Mouse (Mus musculus) forebrain, embryonic 14.5 days (tissue): Measurements from ENCODE around the gene Cbs. TPM values are rescaled to one million over a fixed set of nuclear protein-coding genes. Genes with fewer than 3 reads are reported as not detected.
A peak's percentile ranks its signal among the peaks of the same experiment; 100 is the strongest.

Experiments used
- ATAC-seq: fragments of 200-750 bp; cut with Nextera tagmentation; 2 replicates; pipeline ENCODE4 v1.8.0; 2017; ENCODE audit warnings: mild to moderate bottlenecking, moderate library complexity
- DNase-seq: peaks from one replicate; pipeline ENCODE4 v3.0.0-alpha.2; 2015; ENCODE audit warnings: low spot score
- H3K27ac ChIP-seq: fragments of 300-500 bp; sonication (generic); 2 replicates; pipeline ENCODE4 v1.5.1; 2014; ENCODE audit warnings: low read depth, mild to moderate bottlenecking, control low read depth, low read length, moderate library complexity
- H3K27me3 ChIP-seq: fragments of 300-500 bp; sonication (generic); replicated peaks from 2 replicates; pipeline ENCODE4 v1.6.1; 2014; ENCODE audit warnings: low read length, control low read depth, mixed read lengths; ENCODE audit not compliant: control insufficient read depth, insufficient read depth
- H3K36me3 ChIP-seq: fragments of 300-500 bp; sonication (generic); 2 replicates; pipeline ENCODE4 v1.6.1; 2014; ENCODE audit warnings: low read length, control low read depth; ENCODE audit not compliant: control insufficient read depth, insufficient read depth
- H3K4me1 ChIP-seq: fragments of 300-500 bp; sonication (generic); 2 replicates; pipeline ENCODE4 v1.6.1; 2014; ENCODE audit warnings: antibody characterized with exemption, low read length, control low read depth; ENCODE audit not compliant: control insufficient read depth, insufficient read depth
- H3K4me2 ChIP-seq: fragments of 300-500 bp; sonication (generic); 2 replicates; pipeline ENCODE4 v1.6.1; 2014; ENCODE audit warnings: mild to moderate bottlenecking, control low read depth, low read length
- H3K4me3 ChIP-seq: fragments of 300-500 bp; sonication (generic); 2 replicates; pipeline ENCODE4 v1.5.1; 2014; ENCODE audit warnings: low read depth, low read length, control low read depth
- H3K9ac ChIP-seq: fragments of 300-500 bp; sonication (generic); 2 replicates; pipeline ENCODE4 v1.6.1; 2014; ENCODE audit warnings: mild to moderate bottlenecking, low read length, control low read depth, moderate library complexity
- H3K9me3 ChIP-seq: fragments of 300-500 bp; sonication (generic); replicated peaks from 2 replicates; pipeline ENCODE4 v1.6.1; 2016; ENCODE audit warnings: low read length, control low read depth, mixed read lengths; ENCODE audit not compliant: control insufficient read depth
- WGBS: fragments of 180-500 bp; shearing (Covaris S2); extraction: QIAGEN DNeasy Blood & Tissue Kit; methylation state at CpG from one replicate; pipeline ENCODE4 v1.1.7; 2014; 5-methylcytosine and 5-hydroxymethylcytosine counted together
- polyA plus RNA-seq: library from polyadenylated mRNA; unstranded; fragments of >200 nt; fragmentation: Nextera tagmentation; extraction: Ambion mirVana; gene quantifications from 2 replicates; pipeline ENCODE4 v1.2.1, GENCODE M21; 2014

Cbs gene
- polyA plus RNA-seq, 1 experiment from 2014 or later, result 5.6 TPM

- no peaks in the 10 kb centered on the region for H3K36me3 ChIP-seq
- no peaks in the 10 kb centered on the region for H3K27me3 ChIP-seq
- H3K27ac ChIP-seq, result no peak overlapping the region
- H3K4me3 ChIP-seq, result no peak overlapping the region
- ATAC-seq (no peak), DNase-seq (no peak)
- no peak overlapping the region for H3K9ac ChIP-seq
- H3K4me1 ChIP-seq, result no peaks in the 10 kb centered on the region
- WGBS, result 15% methylated on average over 11 of the region's 11 CpGs
- no peaks in the 10 kb centered on the region for H3K9me3 ChIP-seq
- no peak overlapping the region for H3K4me2 ChIP-seq
These were observed 33.1 kb upstream of the Cbs start for GRCm38 (mm10) chr17:31670163-31670562.

GRCm38 (mm10) chr17:31668306-31668705 lies 31.3 kb upstream of the Cbs start:
- Histone ChIP-seq H3K36me3 (no peaks in the 10 kb centered on the region), H3K4me3 (no peak overlapping the region), H3K4me2 (no peak overlapping the region), H3K9ac (no peak overlapping the region), H3K27ac (no peak overlapping the region), H3K9me3 (no peaks in the 10 kb centered on the region), H3K4me1 (no peaks in the 10 kb centered on the region), H3K27me3 (no peaks in the 10 kb centered on the region)
- ATAC-seq, result no peak
- WGBS, result 75% methylated on average over 9 of the region's 9 CpGs
- no peak for DNase-seq

- Histone ChIP-seq H3K9me3 (no peaks in the 10 kb centered on the region), H3K36me3 (no peaks in the 10 kb centered on the region), H3K27me3 (no peaks in the 10 kb centered on the region), H3K4me2 (no peak overlapping the region), H3K27ac (no peak overlapping the region), H3K4me3 (no peak overlapping the region), H3K4me1 (no peaks in the 10 kb centered on the region), H3K9ac (no peak overlapping the region)
- ATAC-seq (peak; percentile 77), DNase-seq (peak; percentile 83)
- 18% methylated on average over 4 of the region's 4 CpGs for WGBS
These were observed 27.7 kb upstream of the Cbs start for GRCm38 (mm10) chr17:31664760-31665159.

GRCm38 (mm10) chr17:31662855-31663254 lies 25.8 kb upstream of the Cbs start:
- no peak overlapping the region for H3K27ac ChIP-seq
- no peak overlapping the region for H3K4me2 ChIP-seq
- H3K27me3 ChIP-seq, result no peaks in the 10 kb centered on the region
- H3K9ac ChIP-seq, result no peak overlapping the region
- ATAC-seq (no peak), DNase-seq (no peak)
- H3K4me1 ChIP-seq, result peaks cover 3% of the 10 kb centered on the region; the same call in 1 of the 2 replicates
- no peaks in the 10 kb centered on the region for H3K9me3 ChIP-seq
- H3K4me3 ChIP-seq, result no peak overlapping the region
- H3K36me3 ChIP-seq, result no peaks in the 10 kb centered on the region

- H3K27me3 ChIP-seq, result no peaks in the 10 kb centered on the region
- ATAC-seq (no peak), DNase-seq (peak; percentile 53)
- H3K9me3 ChIP-seq, result no peaks in the 10 kb centered on the region
- H3K36me3 ChIP-seq, result peaks cover 5% of the 10 kb centered on the region
- H3K4me2 ChIP-seq, result no peak overlapping the region
- no peak overlapping the region for H3K4me3 ChIP-seq
- peaks cover 11% of the 10 kb centered on the region for H3K4me1 ChIP-seq
- no peak overlapping the region; the same call in 1 of the 2 replicates for H3K27ac ChIP-seq
- WGBS, result 65% methylated on average over 8 of the region's 8 CpGs
- no peak overlapping the region for H3K9ac ChIP-seq
These were observed 23.7 kb upstream of the Cbs start for GRCm38 (mm10) chr17:31660661-31661250.

GRCm38 (mm10) chr17:31658468-31659185 lies 21.6 kb upstream of the Cbs start, which contains the start of gene U2af1:
Gene U2af1, minus strand, starts transcription at chr17:31658892.
- H3K4me2 ChIP-seq, result peak within 1 kb of the TSS; percentile 90
- ATAC-seq, result peak; percentile 99
- peak within 1 kb of the TSS; percentile 98 for H3K4me3 ChIP-seq
- peak within 1 kb of the TSS; percentile 89 for H3K27ac ChIP-seq
- H3K4me1 ChIP-seq, result peaks cover 11% of the 10 kb centered on the region
- DNase-seq, result peak; percentile 99
- WGBS, result under 1% methylated on average over 73 of the region's 77 CpGs
- H3K9ac ChIP-seq, result peak within 1 kb of the TSS; percentile 94
- no peaks in the 10 kb centered on the region for H3K9me3 ChIP-seq
- H3K36me3 ChIP-seq, result peaks cover 21% of the 10 kb centered on the region
- no peaks in the 10 kb centered on the region for H3K27me3 ChIP-seq

- Histone ChIP-seq H3K27me3 (no peaks in the 10 kb centered on the region), H3K9ac (peak overlapping the region; percentile 94), H3K4me2 (peak overlapping the region; percentile 90), H3K9me3 (no peaks in the 10 kb centered on the region), H3K4me3 (peak overlapping the region; percentile 98), H3K27ac (peak overlapping the region; percentile 78; the same call in 1 of the 2 replicates), H3K36me3 (peaks cover 27% of the 10 kb centered on the region), H3K4me1 (peaks cover 11% of the 10 kb centered on the region)
- under 1% methylated on average over 27 of the region's 27 CpGs for WGBS
- DNase-seq, result no peak
- ATAC-seq, result peak; percentile 1; the same call in 1 of the 2 replicates
These were observed 21.1 kb upstream of the Cbs start for GRCm38 (mm10) chr17:31658136-31658467.

GRCm38 (mm10) chr17:31657141-31657983 lies 20.3 kb upstream of the Cbs start:
- H3K27ac ChIP-seq, result no peak overlapping the region; the same call in 1 of the 2 replicates
- H3K9me3 ChIP-seq, result no peaks in the 10 kb centered on the region
- 53% methylated on average over 12 of the region's 12 CpGs for WGBS
- peak overlapping the region; percentile 98 for H3K4me3 ChIP-seq
- no peak for DNase-seq
- H3K27me3 ChIP-seq, result no peaks in the 10 kb centered on the region
- peaks cover 11% of the 10 kb centered on the region for H3K4me1 ChIP-seq
- H3K9ac ChIP-seq, result peak overlapping the region; percentile 94
- peak overlapping the region; percentile 90 for H3K4me2 ChIP-seq
- ATAC-seq, result no peak
- H3K36me3 ChIP-seq, result peaks cover 34% of the 10 kb centered on the region
